Mouse (Mus musculus) layer of hippocampus, adult 8-10 months (tissue): ENCODE results near the gene Pde4c. TPM values are rescaled to one million over a fixed set of nuclear protein-coding genes. Genes with fewer than 3 reads are reported as not detected.
A peak's percentile ranks its signal among the peaks of the same experiment; 100 is the strongest.

ENCODE experiments used
- DNase-seq, 2 experiments: peaks; one replicate each; pipeline ENCODE4 v3.0.0; 2022; ENCODE audit warnings: low spot score in 2 of 2
- total RNA-seq, 4 experiments: library from RNA; stranded (reverse); gene quantifications; 2 replicates each; pipeline ENCODE4 v1.2.4; 2022

Pde4c gene
- total RNA-seq, 4 experiments from 2014 or later = 1.1 to 2.9 (median 1.5) TPM

DNA sequence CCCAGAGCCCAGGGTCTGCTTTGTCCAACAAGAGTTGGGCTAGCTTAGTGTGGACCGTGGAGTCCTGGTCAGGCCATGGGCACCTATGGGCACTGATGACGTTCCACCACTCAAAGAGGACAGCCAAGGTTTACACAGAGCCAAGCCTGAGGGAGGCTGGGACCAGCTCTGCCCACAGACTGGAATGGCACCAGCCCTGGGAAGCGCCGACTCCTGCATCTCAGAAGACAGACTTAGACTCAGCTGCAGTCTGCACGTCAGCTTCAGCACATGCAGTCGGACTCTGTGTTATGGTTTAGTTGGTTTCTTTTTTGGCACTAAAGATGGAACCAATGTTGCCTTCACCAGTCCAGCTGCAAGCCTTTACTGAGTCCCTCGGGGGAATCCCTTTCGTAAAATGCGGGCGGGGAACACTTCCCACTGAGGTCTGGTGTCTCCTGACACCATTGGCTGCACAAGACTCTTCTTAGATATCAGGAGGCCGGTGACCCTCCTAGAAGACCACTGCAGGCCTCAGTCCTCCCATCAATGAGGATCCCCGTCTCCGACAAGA, 26.7 kb downstream of the Pde4c start:
- DNase-seq = peak in 1 of 2 experiments; percentile 10

DNA sequence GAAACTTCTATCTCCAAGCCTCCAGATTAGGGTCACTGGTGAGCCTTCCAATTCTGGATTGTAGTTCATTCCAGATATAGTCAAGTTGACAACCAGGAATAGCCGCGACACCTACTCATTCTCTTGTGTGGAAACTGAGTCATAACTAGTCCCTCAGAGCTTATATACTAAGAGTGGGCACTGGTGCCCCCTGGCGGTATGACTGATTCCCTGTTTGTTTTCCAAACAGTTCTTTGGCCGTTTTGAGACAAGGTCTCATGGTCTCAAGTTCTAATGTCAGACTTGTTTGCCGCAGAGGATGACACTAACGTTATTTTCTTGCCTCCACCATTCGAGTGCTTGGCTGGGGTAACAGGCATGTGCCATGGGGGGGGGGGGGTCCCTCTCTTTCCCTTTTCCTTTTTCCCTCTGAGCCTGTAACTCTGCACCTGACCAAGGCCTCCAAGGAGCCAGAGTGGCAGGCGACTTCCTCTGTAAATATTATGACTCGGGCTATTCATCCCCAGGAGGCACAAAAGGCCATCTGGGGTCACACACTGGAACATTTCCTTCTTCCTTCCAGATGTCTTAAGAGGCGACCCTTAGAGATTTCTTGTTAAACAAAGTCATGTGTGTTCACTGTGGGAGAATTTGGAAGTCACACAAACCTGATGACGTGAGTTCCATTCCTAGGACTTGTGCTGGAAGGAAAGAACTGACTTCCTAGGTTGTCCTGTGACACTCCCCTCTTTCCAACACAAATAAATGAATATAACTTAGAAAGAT, 28.7 kb downstream of the Pde4c start:
- peak; percentile 64 to 85 for DNase-seq

DNA sequence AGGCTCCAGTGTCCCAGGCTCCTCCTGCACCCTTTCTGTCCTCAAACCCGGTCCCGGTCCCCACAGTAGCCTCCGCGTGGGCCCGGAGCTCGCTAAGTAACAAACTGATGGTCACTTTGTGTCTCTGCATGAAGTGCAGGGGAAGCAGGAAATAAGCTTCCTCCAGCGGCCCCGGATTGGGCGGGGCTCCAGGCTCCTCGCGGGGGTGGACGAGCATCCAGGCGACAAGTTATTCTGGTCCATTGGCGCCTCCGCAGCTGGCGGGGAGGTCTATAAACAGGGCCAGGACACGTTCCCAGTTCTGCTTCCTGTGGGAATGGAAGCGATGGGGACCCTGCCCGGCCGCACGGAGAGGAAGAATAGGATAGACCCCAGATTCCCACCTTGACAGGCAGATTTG, 29.6 kb downstream of the Pde4c start:
- DNase-seq = peak; percentile 69 to 73

DNA sequence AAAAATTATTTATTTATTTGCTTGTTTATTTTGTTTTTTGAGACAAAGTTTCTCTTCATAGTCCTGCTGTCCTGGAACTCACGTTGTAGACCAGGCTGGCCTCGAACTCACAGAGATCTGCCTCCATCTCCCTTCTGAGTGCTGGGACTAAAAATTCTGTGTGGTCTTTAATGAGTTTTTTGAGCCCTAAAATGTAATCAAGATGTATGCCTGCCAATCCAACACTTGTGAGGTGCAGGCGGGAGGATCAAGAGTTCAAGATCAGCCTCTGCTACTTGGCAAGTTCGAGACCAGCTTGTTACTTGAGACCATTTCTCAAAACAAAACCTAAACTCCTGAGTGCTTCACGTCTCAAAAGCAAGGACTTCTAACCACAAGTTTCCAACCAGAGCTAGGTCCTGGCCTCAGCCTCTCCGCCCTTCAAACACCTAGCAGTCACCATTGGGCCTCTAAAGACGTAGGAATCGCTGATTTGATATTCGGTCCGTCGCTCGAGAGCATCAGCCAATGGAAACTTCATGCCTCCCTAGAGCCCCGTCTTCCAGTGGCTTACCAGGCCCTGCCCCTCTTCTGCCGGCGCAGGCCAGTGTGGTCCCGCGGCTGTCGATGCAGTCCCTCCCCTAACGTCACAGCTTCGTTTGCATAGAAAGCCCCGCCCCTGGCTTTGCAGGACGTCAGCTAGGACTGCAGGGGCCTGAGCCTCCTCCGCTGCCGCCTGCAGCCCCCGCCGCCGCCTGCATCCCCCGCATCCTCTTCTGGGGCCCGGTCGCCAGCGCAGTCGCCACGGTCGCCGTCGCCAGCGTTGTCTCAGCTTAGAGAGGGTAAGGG, 30.7 kb downstream of the Pde4c start, which contains the start of gene Rab3a:
TSS of gene Rab3a (plus strand) at position 637 of the 828 bp plus-strand sequence.
- DNase-seq = peak; percentile 97 to 98

DNA sequence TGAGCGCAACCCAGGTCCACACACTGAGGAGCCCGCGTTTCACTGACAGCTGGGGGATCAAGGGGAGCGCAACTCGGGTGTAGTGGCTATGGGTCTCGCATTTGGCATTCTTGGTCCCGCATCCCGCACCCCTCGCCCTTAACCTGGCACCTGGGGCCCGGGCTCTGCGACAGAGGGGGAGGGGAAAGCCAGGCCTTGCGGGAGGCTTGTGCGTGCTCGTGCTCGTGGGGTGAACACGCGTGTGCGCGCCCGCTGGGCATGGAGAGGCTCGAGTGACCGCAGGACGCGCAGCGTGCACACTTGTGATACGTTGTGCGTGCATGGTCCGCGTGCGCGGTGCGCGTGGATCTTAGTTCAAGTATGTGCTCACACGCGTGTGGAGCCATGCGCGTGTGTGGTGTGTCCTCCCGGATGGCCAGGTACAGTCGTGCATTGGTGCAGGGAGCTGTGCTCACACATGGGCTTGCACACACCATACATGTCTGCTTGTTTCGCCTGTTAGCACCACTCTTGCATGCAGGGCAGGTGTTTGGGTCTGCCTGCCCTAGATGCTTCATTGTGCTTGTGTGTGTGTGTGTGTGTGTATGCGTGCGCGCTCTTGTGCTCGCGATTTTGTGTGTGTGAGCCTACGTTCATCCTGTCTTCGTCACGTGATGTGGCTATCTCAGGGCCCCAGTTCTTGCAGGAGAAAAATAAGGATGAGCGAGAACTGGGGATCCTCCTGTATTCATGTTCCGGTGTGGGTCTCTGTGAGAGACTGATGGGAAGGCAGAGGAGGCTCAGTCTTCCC, 31.5 kb downstream of the Pde4c start:
- DNase-seq = peak; percentile 81 to 84

DNA sequence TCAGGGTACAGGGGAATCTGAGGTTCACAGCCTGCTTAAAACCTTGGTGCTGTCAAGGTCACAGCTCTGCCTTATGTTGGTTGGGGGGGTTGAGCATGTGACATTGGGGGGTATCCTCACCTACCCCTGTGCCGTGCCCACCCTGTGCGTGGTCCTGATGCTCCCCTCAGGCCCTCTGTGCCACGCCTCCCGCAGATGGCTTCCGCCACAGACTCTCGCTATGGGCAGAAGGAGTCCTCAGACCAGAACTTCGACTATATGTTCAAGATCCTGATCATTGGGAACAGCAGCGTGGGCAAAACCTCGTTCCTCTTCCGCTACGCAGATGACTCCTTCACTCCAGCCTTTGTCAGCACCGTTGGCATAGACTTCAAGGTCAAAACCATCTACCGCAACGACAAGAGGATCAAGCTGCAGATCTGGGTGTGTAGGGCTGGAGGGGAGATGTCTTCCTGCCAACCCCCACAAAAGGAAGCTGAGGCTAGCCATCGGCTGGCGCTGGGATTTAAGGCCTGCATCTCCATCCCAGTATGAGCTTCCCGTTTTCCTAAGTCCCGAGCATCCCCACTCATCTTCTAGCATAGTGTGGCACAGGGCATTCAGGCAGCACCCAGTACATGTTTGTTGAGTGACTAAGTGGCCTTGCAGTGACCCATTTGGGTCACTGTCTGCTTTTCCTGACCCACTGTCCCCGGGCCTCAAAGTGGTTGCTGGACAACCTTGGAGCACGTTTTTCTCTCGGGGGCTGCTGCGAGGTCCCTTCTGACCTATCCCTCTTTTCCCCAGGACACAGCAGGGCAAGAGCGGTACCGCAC, 32.3 kb downstream of the Pde4c start:
- peak; percentile 14 to 29 for DNase-seq

DNA sequence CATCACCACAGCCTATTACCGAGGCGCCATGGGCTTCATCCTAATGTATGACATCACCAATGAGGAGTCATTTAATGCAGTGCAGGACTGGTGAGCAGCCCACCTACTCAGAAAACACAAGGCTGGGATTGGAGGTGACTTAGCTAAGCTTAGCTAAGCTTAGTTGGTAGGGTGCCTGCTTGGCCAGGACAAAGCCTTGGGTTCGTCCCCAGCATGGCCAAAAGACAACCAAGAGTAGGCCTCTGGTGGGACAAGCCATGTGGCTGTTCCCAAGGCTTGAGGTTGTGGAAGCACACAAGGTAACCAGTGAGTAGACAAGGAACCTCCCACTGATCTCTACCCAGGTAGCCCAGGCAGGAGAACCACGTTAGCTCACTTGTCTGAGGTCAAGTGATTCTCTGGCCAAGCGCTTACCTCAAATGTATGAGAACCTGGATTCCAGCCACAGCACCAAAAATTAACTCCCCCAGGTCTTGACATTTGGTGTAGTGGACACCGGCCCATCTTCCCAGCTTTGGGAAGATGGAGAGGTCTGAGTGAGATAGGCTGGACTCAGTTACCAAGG, 33.0 kb downstream of the Pde4c start:
- peak in 1 of 2 experiments; percentile 28 for DNase-seq

DNA sequence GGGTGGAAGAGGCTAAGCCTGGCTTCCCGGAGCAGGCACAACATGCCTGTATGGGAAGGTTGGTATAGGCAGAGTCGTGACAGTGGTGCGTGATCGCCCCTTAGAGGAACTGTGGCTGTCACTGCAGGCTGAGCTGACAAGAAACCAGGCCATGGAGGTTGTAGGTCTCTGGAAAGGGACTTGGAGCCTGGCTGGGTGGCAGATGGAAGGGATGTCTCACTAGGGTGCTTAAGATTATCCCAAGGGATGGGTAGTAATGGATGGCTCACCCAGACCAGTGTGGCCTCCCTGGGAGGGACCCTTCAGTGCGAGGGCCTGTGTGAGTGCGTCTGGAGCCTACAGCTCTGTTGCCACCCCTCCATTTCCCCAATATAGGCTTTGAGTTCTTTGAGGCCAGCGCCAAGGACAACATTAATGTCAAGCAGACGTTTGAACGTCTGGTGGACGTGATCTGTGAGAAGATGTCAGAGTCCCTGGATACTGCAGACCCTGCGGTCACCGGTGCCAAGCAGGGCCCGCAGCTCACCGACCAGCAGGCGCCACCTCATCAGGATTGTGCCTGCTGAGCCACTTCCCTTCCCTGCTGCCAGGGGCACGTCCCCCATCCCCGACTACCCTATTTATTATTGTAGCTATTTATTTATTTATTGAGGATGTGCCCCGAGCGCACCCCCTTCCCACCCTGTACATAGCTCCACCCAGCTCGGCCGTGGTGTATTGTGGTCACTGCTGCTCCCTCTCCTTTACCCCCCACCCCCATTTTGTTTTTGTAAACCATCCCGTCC, 34.2 kb downstream of the Pde4c start:
- DNase-seq = peak in 1 of 2 experiments; percentile 43

DNA sequence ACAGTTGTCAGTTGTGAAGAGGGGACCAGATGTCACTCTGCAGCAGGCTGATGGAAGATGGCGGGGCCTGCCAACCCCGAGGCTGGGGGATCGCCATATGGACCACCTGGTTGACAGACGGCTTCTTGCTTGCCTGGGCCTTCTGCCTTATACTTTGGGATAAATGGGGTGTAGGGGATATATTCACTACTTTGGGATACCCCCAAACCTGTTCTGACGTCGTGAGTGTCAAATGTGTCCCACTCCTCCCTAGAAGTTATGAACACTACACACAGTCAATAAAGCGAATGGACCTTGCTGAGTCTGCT, 34.7 kb downstream of the Pde4c start:
- DNase-seq = peak in 1 of 2 experiments; percentile 42

DNA sequence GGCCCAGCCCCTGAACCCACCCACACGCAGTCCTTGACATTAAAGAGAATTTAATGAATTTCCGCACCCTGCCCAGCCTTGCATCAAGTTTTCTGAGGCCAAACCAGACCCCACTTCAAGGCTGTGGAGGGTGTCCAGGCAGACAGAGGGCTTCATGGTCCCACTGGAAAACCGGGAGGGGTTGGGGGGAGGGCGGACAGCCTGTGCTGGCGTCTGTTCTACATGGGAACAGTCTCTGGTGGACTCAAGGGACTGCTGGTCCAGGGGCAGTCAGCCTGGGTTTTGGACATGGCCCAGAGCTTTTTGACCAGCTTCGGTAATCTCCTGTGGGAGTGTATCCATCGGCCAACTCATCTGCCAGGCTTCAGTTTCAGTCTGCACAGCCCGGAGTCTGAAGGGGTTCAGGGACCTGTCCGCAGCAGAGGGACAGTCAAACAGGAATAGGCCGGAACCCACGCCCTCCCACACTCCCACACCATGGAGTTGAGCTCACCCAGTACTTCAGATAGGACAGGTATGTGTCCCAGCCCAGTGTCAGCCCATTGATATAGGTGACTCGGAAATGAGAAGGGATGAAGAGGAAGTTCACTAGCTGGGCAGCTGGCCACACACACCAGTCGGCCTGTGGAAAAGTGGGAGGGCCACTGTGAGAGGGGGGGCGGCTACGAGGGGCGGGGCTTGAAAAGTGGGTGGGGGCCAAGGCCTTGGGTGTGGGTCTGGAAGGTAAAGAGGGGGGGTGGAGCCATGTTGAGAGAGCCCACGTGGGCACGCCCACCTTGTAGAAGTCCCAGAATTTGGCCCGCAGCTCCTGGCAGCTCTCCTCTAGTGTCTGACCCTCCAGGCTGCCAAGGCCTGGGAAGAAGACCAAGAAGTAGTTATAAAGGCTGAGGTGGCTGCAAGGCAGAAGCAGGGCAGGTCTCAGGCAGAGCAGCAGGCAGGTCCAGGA, 35.4 kb downstream of the Pde4c start:
- peak; percentile 36 to 59 for DNase-seq

DNA sequence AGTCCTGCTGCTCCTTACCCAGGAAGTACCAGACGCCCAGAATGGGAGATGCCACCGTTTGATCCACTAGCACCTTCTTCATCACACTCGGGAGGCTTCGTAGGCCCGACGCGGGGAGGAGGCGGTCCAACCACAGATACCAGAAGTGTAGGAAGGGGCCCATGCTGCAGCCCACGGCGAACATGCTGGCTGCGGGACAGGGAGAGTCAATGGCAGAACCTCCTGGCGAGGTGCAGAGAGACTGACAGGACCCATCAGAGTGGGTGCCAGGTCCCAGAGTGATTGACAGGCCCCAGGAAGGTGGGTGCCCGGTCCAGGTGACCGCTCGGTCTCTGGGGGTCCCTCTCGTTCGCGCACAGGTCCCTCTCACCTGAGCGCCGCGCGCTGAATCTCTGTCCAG, 36.8 kb downstream of the Pde4c start:
- no peak for DNase-seq

DNA sequence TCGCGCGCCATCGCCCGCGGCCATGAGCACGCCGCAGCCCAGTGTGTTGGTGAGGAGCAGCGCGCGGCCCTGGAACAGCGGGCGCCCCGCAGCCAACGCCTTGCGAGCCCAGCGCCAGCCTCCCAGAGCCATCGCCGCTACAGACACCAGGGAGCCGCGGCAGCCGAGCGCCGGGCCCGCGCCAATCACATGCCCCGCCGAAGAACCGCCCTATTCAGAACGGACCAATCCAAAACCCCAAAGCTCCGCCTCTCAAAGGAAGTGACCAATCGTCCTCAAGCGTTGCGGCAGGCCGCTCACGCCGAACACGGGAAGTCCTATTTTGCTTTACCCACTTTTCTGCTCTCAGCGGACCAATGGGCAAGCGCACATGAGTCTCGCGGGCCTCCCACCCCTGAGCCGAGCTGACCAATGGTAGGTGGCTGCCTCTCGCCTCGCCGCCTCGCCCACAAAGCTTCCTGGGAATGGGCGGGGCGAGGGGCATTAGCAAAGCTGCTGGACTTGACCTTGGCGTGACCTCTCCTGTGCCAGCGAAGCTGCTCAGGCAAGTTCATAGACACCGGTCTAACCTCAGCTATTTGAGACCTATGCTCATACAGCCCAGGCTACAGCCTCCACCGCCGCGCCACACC, 37.4 kb downstream of the Pde4c start, which contains the start of gene Mpv17l2:
TSS of gene Mpv17l2 (minus strand) at position 172 of the 632 bp plus-strand sequence.
- peak; percentile 97 to 98 for DNase-seq

DNA sequence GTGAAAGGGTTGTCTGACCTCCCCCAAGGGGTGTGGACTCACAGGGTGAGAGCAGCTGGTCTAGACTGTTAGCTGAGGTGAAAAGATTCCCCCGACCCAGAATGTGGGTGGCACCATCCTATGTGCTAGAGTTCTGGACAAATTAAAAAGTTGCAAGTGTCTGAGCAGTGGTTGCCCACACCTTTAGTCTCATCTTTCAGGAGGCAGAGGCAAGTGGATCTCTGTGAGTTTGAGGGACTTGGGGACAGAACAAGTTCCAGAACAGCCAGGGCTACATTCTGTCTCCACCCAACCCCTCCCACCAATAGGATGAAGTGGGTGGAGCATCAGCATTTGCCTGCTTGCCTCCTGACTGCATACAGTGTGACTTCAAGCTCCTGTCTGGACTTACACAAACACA, 38.6 kb downstream of the Pde4c start:
- DNase-seq = no peak

DNA sequence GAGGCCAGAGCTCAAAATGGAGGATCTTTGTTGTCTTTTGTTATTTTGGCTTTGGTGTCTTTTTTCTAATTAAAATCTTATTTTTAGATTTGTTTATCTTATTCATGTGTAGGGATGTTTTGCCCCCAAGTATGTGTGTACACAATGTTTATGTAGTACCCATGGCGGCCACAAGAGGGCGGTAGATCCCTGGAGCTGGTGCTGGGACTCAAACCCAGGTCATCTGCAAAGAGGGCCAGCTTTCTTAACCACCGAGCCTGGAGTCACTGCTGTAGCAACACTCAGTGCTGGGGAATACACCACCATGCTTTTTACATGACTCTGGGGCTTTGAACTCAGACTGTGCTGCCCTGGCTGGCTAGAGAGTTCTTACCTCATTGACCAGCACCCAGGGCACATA, 39.8 kb downstream of the Pde4c start:
- no peak for DNase-seq

DNA sequence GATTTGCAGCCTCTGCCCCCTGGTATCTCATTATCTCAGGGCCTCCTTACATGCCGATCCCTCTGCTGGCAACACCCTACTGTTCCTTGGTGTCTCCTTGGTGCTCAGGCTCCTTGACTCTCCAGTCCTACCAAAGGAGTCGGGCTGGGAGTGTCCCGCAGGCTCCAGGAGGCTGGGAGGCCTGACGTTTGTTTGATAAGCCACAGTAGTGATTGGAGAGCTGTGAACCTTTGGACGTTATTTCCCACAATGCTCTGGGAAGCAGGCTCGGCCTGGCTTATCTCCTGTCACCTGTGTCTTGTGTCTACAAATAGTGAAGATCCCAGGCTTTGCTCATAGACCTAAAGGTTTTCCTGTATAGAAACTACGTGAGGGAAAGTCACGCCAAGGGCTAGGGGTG, 40.5 kb downstream of the Pde4c start:
- no peak for DNase-seq

DNA sequence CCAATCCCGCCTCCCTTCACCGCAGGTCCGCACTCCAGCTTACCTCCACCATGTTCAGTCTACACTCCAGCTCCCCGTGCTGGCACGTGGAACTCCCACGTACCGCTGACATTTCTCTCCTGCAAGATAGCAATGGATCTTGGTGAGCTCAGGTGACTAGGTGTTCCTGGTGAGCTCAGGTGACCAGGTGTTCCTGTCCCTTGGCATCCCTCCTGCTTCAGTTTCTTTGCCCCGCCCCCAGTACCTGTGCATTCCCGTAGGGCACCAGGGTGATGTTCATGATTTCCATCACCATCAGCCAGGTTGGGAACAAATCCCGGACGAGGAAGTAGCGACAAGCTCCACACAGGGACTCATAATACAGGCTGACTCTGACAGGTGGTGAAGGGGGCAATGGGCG, 41.2 kb downstream of the Pde4c start:
- no peak for DNase-seq

DNA sequence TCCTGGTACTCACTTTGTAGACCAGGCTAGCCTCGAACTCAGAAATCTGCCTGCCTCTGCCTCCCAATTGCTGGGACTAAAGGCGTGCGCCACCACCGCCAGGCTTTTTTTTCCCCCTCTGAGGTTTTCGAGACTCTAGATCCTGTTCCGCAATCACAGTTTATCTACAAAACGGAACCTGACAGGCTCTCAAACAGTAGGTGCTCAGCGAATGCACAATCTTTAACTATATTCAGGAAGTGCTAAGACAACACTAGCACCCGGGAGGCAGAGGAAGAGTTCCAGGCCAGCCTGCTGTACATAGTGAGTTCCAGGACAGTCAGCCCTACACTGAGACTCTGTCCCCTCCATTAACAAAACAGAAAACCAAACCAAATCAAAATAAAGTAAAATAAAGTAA, 41.8 kb downstream of the Pde4c start:
- no peak for DNase-seq
